Mouse (Mus musculus): ENCODE results near the gene Mrpl28.
"Not testable (repeated sequence)": the region's sequence is repeated elsewhere in the genome, so short reads cannot be mapped to it uniquely, and the experiment has no call there.

The Mrpl28 gene

DNA sequence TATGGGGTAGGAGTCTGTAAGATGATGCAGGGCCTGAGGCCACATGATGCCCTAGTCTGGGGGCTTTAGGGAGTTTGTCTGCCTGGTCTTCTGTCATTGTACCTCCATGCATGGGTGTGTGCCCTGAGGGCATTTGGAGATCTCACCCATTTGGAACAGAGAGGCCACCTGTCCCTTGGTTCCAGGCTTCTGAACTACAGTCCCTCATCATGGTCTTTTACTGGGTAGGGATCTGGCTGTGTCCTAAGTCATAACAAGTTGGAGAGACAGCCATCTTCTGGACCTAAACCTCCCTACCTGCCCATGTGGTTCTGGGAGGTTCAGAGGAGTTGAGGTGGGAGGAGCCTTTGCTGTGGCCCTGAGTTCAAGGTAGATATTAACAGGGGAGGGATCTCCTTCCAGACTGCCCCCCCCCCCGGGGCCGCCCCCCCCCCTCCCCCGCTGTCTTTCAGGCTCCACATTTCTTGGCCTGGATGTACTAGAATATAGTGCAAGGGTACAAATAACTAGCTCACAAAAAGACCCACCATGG is 7.3 kb upstream of the Mrpl28 start:
- DNase-seq (ENCODE audit: low read depth): no peak

DNA sequence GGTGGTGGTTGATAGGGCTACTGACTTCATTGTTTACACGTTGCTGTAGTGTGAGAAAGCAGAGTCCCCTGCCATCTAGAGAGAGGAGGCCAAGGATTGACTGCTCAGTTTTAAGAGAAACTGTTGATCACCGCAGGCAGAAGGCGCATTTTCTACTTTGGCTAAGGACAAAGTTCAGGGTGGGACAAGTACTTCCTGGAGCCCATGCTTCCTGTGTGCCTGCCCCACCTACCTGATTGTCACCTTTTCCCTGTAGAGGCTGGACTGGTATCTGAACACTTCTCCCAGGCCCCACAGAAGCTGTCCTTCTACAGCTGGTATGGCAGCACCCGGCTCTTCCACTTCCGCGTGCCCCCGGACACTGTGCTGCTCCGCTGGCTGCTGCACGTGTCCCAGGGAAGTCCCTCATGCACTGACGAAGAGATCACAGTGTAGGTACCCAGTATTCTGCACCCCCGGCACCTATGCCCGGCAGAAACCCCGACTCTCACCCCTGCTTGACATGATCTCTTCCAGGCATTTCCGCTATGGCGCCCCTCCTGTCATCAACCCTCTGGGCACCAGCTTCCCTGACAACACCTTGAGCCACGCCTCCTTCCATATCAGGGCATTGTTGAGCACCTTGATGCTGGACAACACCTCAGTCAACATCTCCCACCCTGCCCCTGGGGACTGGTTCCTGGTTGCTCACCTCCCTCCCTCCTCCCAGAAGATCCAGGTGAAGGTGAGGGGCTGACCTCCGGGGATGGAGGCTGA is 6.6 kb upstream of the Mrpl28 start:
- DNase-seq (ENCODE audit: low read depth): no peak

DNA sequence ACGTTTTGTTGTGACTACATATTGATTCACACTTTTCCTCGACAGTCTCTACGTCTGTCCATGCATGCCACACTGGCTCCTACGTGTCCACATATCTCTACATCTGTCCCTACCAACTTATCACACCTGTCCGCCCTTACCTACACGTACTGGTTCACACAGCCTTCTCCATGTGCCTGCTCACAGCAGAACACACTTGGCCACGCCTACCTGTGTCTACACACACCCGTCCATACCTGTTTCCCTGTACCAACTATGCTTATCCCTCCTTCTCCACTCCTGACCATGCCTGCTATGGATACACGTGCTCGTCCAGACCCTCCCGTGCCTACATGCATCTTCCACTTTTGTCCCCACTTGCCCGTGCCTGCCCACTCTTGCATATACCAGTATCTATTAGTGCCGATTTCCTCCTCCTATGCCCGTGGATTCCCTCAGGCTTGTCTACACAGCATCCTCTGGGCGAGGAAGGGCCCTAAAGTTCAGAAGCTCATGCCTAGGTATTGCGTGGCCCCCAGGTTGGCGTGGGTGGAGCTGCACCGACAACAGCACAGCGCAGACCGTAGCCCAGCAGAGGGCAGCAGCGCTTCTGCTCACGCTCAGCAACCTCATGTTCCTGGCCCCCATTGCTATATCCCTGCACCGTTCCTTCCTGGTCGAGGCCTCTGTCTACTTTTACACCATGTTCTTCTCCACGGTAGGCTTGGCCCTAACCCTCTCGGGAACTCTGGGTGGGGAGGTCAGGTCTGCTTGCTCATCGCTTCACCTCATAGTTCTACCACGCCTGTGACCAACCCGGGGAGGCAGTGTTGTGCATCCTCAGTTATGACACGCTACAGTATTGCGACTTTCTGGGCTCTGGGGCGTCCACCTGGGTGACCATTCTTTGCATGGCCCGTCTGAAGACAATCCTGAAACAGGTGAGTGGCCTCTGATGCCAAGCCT is 3.3 kb upstream of the Mrpl28 start:
- DNase-seq (ENCODE audit: low read depth): peak; percentile 61

DNA sequence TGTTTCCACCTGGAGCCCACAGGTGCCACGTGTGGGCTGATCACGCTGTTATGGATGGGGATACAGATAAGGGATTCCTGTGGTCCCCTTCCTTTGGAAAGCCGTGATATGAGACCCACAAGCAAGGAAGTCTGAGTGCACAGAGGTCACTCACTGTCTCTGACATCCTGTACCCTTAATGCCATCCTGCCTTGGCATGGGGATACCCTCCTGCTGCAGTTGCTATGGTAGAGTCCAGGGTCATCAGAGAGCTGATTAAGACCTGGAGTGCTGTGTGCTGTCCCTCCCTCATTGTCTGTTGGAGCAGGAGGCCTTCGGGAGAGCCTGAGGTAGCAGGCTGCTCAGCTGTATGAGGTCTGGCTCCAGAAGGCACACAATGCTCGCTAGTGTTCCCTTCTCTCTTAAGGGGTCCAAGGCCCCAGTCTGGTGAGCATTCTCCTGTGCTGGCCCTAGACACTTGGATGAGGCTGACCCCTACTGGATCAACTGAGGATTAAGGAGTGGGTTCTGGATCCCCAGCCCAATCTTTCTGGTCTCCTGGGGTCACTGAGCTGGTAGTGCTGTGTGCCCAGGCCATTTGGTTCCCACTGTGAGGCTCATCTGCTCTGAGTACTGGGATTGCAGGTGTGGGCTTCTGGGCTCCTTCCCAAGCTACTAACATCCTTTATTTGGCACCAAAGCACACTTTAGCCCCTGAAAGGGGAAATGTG is 714 bp upstream of the Mrpl28 start:
- no peak for DNase-seq (ENCODE audit: low read depth)

DNA sequence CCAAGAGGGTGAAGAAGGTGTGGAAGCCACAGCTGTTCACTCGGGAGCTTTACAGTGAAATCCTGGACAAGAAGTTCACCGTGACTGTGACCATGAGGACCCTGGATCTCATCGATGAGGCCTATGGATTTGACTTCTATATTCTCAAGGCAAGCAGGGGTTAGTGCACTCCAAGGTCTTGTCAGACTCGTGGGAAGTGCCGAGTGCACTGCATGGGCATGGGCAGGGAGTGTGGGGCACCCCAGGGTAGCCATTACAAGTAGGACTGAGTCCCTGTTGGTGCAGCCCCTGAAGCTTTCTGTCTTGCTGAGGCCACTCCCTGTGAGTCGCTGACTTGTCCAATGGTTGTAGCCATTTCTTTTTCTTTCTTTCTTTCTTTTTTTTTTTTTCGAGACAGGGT is 1.3 kb downstream of the Mrpl28 start:
- no peak for DNase-seq (ENCODE audit: low read depth)

DNA sequence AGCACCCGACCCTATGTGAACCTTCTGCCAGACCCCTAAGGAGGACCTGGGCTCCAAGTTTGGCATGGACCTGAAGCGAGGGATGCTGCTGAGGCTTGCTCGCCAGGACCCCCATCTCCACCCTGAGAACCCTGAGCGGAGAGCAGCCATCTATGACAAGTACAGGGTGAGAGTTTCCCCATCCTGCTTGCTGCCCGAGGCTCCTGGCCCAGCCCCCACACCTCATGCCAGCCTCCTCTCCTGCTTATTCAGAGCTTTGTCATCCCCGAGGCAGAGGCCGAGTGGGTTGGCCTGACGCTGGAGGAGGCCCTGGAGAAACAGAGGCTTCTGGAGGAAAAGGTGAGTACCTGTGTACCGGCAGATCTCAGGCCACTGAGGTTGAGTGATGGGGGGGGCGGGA is 1.9 kb downstream of the Mrpl28 start:
- no peak for DNase-seq (ENCODE audit: low read depth)

DNA sequence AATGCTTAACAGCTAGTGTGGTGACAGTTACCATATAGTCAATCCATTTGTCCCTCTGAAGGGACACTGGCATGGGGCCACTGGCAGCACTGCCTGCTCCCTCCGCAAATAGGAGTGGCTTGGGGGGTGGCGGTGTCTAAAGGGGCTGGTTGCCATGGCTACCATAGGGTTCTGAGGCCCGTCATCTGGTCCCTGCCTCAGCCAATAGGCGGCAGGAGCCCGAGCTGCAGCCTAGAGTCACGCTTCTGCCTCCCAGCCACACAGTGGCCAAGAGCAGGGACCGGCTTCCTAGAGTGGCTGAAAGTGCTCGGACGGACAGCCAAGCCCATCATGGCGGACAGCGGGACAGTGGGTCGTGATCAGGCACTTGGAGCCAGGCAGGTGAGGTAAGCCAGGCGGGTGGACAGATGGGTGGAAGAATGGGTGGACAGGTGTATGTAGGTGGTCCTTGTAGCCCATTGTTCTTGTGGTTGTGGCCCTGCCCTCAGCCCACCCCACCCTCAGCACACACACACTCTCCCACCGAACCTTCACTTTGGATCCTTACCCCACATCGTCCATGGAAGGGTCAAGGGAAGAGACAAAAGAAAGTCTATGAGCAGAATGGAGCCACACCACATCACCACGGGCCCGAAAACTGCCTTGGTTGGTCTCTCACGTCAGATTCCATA is 7.9 kb downstream of the Mrpl28 start:
- DNase-seq (ENCODE audit: low read depth): no peak

DNA sequence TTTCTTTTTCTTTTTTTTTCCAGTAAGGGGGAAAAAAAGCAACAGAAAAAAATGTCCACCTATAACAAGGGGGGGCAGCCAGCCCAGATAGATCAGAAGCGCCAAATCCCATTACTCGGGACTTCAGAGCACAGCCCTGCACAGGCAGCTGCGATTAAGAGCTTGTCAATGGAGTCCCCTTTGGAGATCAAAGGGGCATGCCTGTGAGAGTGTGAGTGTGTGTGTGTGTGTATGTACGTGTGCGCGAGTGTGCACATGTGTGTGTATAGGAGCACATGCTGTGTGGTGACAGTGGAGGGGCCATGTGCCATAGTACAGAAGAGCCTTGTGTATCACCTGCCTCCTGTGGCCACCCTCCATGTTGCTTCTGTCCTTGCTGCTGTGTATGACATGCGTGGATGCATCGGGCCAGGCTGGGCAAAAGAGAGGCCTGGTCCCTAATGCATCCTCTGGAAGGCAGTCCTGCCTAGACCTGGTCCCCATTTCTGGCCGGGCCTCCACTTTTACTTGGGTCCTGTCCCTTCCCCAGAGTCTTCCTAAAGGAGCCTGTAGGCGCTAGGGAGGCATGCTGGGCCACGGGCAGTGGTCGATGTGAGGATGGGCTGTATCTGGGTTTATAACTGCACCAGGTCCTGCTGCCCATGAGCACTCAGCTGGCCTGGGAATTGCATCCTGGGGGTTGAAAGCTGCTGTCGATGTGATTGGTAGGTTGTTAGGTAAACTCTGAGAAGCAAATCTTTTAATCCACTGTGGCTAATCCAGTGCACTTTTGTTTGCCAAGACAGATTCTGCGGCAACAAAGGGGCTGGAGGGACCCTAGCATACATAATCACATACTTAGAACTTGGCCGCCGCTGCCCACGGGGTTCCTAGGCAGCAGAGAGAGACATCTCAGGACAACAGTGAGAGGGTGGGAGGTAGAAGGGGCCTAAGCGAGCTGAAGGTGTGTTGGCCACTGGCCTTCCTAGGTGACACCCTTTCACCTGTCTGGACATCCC is 8.9 kb downstream of the Mrpl28 start:
- DNase-seq (ENCODE audit: low read depth): no peak

DNA sequence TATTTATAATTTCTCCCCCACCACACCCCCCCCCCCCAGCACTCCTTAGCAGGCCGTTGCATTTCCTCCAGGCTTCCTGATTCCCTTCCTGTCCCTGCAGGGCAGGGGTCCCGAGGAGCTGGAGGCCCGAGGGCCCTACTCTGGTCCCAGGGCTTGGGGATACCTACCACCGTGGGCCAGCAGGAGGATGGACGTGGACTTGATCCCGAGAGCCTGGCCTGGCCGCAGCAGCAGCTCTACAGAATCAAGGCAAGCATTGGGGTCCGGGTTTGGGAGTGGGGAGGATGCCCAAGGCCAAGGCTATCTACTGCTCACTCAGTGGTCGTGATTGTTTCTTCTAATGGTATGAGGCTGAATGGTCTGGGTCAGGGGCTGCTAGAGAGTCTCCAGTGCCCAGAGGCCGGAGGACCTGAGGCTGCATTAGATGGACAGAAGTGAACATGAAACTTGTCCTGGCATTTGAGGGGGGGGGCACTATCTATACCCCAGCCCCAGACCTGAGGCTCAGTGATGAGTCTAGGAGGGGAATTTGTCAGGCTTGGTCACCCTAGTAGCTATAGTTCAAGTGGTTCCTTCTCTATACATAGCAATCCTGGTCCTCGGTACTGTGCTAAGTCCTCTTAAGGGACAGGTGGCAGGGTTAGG is 13.9 kb downstream of the Mrpl28 start:
- no peak for DNase-seq (ENCODE audit: low read depth)

DNA sequence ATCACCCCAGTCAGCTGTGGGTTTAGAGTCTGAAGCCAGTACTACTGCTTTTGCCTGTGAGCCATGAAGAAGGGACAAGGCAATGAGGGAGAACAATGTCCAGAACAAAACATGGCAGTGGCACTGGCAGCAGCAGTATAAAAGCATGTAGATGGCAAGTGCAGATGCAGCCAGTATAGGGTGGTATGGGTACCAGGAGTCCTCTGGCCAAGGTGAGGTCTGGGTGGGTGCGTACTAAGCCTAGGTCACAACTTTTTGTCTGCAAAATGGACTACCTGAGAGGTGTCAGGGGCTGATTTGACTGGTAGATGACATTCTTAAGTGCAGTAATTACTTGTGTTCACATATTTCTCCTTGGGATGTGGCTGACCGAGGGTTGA is 14.4 kb downstream of the Mrpl28 start:
- no peak for DNase-seq (ENCODE audit: low read depth)

DNA sequence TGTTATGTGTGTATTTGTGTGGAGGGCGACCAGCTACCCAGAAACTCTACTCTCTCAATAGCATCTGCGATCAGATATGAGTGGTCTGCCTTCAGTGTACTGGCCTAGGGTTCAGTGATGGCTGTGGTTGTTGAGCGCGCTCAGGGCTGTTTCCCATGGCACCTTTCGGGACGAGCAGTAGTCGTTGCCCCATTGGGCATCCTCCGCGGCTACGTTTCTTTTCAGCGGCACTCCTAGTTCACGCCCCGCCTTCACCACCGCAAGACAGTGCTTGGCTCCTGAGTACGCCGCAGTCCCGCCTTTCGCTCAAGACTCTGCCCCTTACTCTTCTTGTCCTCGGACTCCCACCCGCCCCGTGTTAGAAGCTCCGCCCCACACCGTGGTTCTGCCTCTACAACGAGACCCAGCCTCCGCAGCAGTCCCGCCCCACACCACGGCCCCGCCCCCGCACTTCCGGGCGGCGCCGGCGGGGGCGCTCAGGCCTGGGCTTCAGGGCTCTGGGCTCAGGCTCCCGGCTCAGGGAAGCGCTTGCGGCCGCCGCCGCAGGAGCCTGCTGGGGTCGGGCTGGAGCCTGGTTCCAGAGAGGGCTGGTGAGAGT is 15.0 kb downstream of the Mrpl28 start, which contains the start of gene Axin1:
Gene Axin1 (plus strand): TSS at position 450 of the 598 bp plus-strand sequence.
- peak; percentile 96 for DNase-seq (ENCODE audit: low read depth)

DNA sequence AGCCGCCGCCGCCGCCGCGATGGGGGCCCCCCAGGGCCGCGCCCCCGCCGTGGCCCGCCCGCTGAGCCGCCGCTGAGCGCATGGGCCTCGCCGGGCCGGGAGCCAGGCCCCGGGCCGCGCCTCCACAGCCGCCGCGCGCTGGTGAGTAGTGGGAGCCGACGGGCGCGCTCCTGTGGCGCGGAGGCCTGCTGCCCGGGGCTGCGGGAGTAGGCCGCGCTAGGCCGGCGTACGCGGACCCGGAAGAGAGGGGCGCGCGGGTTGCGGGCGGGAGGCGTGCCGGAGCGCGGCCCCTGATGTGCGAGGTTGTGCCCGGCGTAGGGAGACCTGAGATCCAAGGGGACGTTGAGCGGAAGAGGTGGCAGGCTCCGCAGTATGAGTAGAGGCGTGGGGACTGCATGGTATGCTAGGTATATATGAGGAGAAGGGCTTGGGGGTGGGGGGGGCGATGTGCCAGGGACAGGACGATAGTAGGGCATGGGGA is 15.6 kb downstream of the Mrpl28 start:
- DNase-seq (ENCODE audit: low read depth): no peak

DNA sequence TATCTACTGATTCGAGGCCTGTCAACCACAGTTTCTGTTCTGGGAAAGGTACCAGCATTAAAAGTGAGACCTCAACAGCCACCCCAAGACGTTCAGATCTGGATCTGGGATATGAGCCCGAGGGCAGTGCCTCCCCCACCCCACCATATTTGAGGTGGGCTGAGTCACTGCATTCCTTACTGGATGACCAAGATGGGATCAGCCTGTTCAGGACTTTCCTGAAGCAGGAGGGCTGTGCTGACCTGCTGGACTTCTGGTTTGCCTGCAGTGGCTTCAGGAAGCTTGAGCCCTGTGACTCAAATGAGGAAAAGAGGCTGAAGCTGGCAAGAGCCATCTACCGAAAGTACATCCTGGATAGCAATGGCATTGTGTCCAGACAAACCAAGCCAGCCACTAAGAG is 19.5 kb downstream of the Mrpl28 start:
- DNase-seq (ENCODE audit: low read depth): no peak

DNA sequence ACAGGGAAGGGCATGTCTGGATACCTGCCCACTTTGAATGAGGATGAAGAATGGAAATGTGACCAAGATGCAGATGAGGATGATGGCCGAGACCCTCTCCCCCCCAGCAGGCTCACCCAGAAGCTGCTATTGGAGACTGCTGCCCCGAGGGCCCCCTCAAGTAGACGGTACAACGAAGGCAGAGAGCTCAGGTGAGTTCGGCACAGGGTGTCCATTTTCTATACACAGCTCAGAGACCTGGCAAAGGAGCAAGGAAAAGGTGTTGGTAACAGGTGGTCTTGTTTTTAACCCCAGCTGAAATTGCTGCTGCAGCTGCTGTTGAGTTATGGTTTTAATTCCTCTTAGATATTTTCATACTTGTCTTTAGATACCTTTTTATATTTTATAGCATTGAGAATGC is 20.1 kb downstream of the Mrpl28 start:
- no peak for DNase-seq (ENCODE audit: low read depth)

DNA sequence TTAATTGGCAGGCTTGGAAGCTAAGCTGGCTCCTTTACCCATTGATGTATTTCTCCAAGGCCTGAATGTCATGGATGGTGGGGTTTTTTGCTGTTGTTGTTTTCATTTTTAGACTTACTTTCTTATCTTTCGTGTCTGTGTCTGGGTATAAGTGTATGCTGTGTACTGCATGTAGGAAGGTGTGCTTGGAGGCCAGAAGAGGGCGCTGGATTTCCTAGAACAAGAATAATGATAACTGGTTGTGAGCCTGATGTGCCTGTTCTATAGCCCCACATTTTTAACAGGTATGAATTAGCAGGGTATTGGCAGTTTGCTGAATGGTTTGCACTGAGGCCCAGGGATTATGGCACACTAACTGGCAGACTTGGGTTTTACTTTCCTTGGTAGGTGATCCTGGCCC is 25.8 kb downstream of the Mrpl28 start:
- DNase-seq (ENCODE audit: low read depth): no peak

DNA sequence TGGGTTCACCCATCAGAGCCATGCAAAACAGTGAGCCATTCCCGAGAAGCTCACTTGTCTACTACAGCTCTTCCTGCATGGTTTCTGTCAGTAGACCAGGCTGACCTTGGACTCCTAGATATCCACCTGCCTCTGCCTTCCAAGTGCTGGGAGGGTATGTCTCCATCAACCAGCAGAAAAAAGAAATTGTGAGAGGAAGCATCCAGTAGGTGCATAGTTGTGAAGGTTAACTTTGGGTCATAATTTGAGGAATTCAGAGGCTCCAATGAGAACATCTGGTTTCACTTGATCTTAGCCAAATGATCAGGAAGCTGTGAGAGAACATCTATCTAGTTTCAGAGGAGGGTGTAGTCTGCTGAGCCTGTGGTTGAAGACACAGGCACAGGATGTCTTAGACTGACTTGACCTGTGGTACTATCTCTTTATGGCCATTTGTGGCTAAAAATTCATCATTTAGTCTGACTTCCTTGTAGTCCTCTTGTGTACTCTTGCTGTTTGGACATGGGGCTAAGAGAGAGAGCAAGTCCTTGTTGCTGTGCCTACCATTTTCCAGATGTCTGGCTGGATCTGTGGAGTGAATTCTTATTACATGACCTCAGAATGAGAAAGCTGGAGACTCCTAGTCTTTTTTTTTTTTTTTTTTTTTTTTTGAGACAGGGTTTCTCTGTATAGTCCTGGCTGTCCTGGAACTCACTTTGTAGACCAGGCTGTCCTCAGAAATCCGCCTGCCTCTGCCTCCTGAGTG is 28.8 kb downstream of the Mrpl28 start:
- DNase-seq (ENCODE audit: low read depth): no peak

DNA sequence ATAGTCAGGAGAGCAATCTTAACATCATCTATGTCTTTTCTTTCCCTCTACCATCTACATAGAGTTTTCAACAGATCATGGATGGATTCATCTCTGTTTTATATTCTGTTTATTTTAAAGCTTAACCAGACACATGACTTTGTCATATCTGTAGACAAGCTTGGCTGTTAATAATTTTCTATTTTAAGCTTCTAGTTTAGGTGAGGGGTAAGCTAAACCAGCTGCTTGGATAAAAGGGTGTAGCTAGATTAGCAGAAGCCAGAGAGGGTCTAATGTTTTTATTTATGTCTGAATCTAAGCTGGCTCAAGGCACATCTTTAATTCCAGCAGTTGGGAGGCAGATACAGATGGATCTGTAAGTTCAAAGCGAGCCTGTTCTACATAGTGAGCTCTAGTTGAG is 39.4 kb downstream of the Mrpl28 start:
- DNase-seq (ENCODE audit: low read depth): no peak

DNA sequence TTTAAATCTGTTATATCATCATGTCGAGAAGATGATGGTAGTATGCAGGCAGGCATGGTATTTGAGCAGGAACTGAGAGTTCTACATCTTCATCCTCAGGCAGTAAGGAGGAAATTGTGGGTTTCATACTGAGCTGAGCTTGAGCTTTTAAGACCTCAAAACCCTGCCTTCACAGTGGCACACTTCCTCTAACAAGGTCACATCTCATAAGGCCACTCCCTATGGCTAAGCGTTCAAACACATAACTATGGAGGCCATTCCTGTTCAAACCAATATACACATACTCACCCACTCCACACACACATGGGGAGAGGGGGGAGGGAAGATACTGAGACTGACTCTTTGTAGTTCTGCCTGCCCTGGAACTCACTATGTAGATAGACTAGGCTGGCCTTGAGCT is 44.7 kb downstream of the Mrpl28 start:
- DNase-seq (ENCODE audit: low read depth): peak; percentile 42

DNA sequence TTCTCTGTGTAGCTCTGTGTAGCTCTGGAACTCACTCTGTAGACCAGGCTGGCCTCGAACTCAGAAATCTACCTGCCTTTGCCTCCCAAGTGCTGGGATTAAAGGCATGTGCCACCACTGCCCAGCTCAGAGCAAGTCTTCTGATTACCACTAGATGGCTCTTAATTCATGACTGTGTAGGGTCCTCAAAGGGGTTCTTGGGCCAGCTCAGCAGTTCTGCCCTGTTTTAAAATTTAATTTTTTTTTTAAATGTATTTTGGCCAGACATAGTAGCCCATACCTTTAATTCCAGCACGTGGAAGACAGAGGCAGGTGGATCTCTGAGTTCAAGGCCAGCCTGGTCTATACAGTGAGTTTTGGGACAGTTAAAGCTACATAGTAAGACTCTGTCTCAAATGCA is 51.9 kb downstream of the Mrpl28 start:
- DNase-seq (ENCODE audit: low read depth): not testable (repeated sequence)
